Mouse (Mus musculus): ENCODE measurements around the gene Pdcd4.

- TF ChIP-seq CTCF (conservative IDR thresholded peaks at IDR 0.05; ENCODE audit: low read length) (no peak), POU5F1 (IDR thresholded peaks at IDR 0.05; ENCODE audit: borderline replicate concordance, low read length) (no peak), NANOG (IDR thresholded peaks at IDR 0.05; ENCODE audit: borderline replicate concordance, low read length) (no peak)
These were observed 10.9 kb downstream of the Pdcd4 start for GRCm38 (mm10) chr19:53902739-53903487.

Data from E14TG2a.4 (cell line).